Mouse (Mus musculus) hindbrain, embryonic 13.5 days (tissue): Measurements from ENCODE around the gene Pygo1. TPM values are rescaled to one million over a fixed set of nuclear protein-coding genes. Genes with fewer than 3 reads are reported as not detected.

Experiments
- ATAC-seq: fragments of 200-750 bp; cut with Nextera tagmentation; 2 replicates; pipeline ENCODE4 v1.8.0; 2017; ENCODE audit warnings: moderate TSS enrichment; ENCODE audit not compliant: low FRiP score
- H3K27ac ChIP-seq: fragments of 300-500 bp; sonication (generic); 2 replicates; pipeline ENCODE4 v1.5.1; 2015; ENCODE audit warnings: inconsistent platforms, mild to moderate bottlenecking, moderate library complexity
- H3K27me3 ChIP-seq: fragments of 300-500 bp; sonication (generic); 2 replicates; pipeline ENCODE4 v1.6.1; 2015; ENCODE audit warnings: mild to moderate bottlenecking, inconsistent platforms
- H3K36me3 ChIP-seq: fragments of 300-500 bp; sonication (generic); 2 replicates; pipeline ENCODE4 v1.6.1; 2015; ENCODE audit warnings: mild to moderate bottlenecking, inconsistent platforms
- H3K4me1 ChIP-seq: fragments of 300-500 bp; sonication (generic); replicated peaks from 2 replicates; pipeline ENCODE4 v1.6.1; 2015; ENCODE audit warnings: inconsistent platforms
- H3K4me2 ChIP-seq: fragments of 300-500 bp; sonication (generic); 2 replicates; pipeline ENCODE4 v1.6.1; 2015; ENCODE audit warnings: inconsistent platforms, mild to moderate bottlenecking, moderate library complexity
- H3K4me3 ChIP-seq: fragments of 300-500 bp; sonication (generic); 2 replicates; pipeline ENCODE4 v1.5.1; 2015; ENCODE audit warnings: mild to moderate bottlenecking, inconsistent platforms
- H3K9ac ChIP-seq: fragments of 300-500 bp; sonication (generic); 2 replicates; pipeline ENCODE4 v1.6.1; 2015; ENCODE audit warnings: mild to moderate bottlenecking, inconsistent platforms
- H3K9me3 ChIP-seq: fragments of 300-500 bp; sonication (generic); 2 replicates; pipeline ENCODE4 v1.6.1; 2016; ENCODE audit warnings: inconsistent platforms
- WGBS: fragments of 180-500 bp; shearing (Covaris S2); methylation state at CpG from one replicate; pipeline ENCODE4 v1.1.7; 2015; 5-methylcytosine and 5-hydroxymethylcytosine counted together
- polyA plus RNA-seq: library from polyadenylated mRNA; unstranded; fragments of >200 nt; fragmentation: Nextera tagmentation; extraction: Ambion mirVana; gene quantifications from 2 replicates; pipeline ENCODE4 v1.2.1, GENCODE M21; 2015

Gene Pygo1
- polyA plus RNA-seq, 1 experiment from 2014 or later: 13.6 TPM

DNA sequence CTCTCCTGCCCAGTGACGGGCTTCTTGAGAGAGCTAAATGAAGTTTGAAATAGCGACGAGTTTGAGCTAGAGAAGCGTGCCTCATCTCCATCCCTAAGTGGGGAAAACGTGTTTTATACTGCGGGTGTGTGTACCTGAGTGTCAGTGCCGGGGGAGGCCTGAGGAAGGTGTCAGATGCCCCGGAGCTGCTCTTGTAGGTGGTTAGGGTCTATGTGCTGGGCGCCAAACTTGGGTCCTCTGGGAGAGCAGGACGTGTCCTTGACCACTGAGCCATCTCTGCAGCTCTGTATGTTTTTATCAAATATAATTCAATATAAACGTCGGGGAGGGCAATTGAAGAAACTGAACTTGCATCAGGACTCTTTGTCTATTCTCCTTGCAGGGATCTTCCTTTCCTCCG lies 18.8 kb downstream of the Pygo1 start:
- WGBS: 90% methylated on average over 13 of the region's 13 CpGs
- Histone ChIP-seq H3K9me3 (no peaks in the 10 kb centered on the region), H3K9ac (no peak overlapping the region), H3K27me3 (no peaks in the 10 kb centered on the region), H3K27ac (no peak overlapping the region), H3K36me3 (peaks cover 41% of the 10 kb centered on the region), H3K4me1 (no peaks in the 10 kb centered on the region), H3K4me3 (no peak overlapping the region), H3K4me2 (no peak overlapping the region)
- ATAC-seq: no peak

DNA sequence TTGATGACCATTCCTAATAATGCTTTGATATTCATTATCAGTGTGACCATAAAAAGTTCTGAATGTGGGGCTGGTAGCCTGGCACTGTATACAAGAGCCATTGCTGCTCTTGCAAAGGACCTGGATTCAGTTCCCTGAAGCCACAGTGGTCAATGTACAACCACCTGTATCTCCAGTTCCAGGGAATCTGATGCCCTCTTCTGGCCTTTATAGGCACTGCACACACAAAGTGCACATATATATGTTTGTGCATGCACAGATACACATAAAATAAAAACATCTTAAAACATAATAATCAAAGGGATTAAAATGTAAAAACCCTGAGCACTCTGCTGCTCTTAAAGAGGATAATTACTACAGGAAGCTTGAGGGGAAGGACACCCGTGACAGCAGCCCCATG lies 21.6 kb downstream of the Pygo1 start:
- Histone ChIP-seq H3K4me1 (no peaks in the 10 kb centered on the region), H3K9ac (no peak overlapping the region), H3K27ac (no peak overlapping the region), H3K9me3 (no peaks in the 10 kb centered on the region), H3K4me2 (no peak overlapping the region), H3K27me3 (no peaks in the 10 kb centered on the region), H3K4me3 (no peak overlapping the region), H3K36me3 (peaks cover 44% of the 10 kb centered on the region)
- no peak for ATAC-seq
- 92% methylated on average over 1 of the region's 1 CpGs for whole genome bisulfite sequencing

DNA sequence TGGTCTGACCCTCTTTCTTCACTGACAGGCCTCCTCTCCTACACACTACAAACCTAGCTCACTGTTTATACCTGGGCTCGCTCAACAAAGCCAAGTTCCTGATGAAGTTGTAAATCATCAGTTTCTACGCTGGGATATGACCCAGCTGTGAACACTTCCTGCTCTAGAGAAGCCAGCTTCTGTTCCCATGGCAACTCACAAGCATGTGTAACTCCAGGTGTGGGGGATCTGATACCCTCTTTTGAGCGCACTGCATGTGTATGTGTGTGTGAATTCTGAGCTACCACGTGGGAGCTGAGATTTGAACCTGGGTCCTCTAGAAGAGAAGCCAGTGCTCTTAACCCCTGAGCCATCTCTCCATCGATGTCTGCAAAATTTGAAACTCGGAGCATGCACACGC lies 24.1 kb downstream of the Pygo1 start:
- H3K4me3 ChIP-seq: no peak overlapping the region
- peaks cover 30% of the 10 kb centered on the region for H3K36me3 ChIP-seq
- no peak overlapping the region for H3K4me2 ChIP-seq
- no peak overlapping the region for H3K9ac ChIP-seq
- no peak for ATAC-seq
- WGBS: 82% methylated on average over 7 of the region's 7 CpGs
- no peaks in the 10 kb centered on the region for H3K9me3 ChIP-seq
- H3K4me1 ChIP-seq: no peaks in the 10 kb centered on the region
- no peaks in the 10 kb centered on the region for H3K27me3 ChIP-seq
- no peak overlapping the region for H3K27ac ChIP-seq

- no peaks in the 10 kb centered on the region for H3K27me3 ChIP-seq
- H3K4me3 ChIP-seq: no peak overlapping the region
- H3K36me3 ChIP-seq: no peaks in the 10 kb centered on the region
- H3K9me3 ChIP-seq: no peaks in the 10 kb centered on the region
- no peak overlapping the region for H3K4me2 ChIP-seq
- H3K4me1 ChIP-seq: peaks cover 11% of the 10 kb centered on the region
- H3K9ac ChIP-seq: no peak overlapping the region
- 53% methylated on average over 2 of the region's 2 CpGs for WGBS
- no peak overlapping the region for H3K27ac ChIP-seq
- no peak for ATAC-seq
Observed at GRCm38 (mm10) chr9:72954746-72955145, 29.3 kb downstream of the Pygo1 start.

DNA sequence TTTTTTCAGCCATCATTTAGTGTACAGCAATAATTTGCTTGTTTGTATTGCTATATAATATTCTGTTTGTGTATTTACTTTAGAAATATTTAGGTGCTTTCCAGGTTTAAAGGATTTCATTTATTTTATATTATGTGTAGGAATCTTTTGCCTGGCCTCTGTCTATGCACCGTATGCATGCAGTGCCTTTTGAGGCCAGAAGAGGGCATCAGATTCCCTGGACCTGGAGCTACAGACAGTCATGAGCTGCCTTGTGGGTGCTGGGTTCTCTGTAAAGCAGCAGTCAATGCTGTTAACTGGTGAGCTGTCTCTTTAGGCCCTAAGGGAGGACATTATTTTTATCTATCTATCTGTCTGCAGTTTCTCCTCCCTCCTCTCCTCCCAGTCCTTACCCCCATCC lies 30.1 kb downstream of the Pygo1 start:
- peaks cover 11% of the 10 kb centered on the region for H3K4me1 ChIP-seq
- H3K9ac ChIP-seq: no peak overlapping the region
- no peak overlapping the region for H3K27ac ChIP-seq
- no peaks in the 10 kb centered on the region for H3K9me3 ChIP-seq
- no peaks in the 10 kb centered on the region for H3K36me3 ChIP-seq
- H3K27me3 ChIP-seq: no peaks in the 10 kb centered on the region
- WGBS: 22% methylated on average over 1 of the region's 1 CpGs
- ATAC-seq: no peak; the same call in 1 of the 2 replicates
- H3K4me3 ChIP-seq: no peak overlapping the region
- no peak overlapping the region for H3K4me2 ChIP-seq

- Histone ChIP-seq H3K36me3 (no peaks in the 10 kb centered on the region), H3K4me3 (peak within 1 kb of the TSS; percentile 56), H3K4me1 (peaks cover 11% of the 10 kb centered on the region), H3K4me2 (peak within 1 kb of the TSS; percentile 68), H3K9me3 (no peaks in the 10 kb centered on the region), H3K27me3 (no peaks in the 10 kb centered on the region), H3K27ac (peak within 1 kb of the TSS; percentile 79), H3K9ac (peak within 1 kb of the TSS; percentile 74)
- WGBS: 2% methylated on average over 43 of the region's 43 CpGs
- ATAC-seq: peak; percentile 97
Observed at GRCm38 (mm10) chr9:72958521-72959450, 33.3 kb downstream of the Pygo1 start, which contains the start of the genes Dyx1c1 and Gm44503. Dyx1c1 (plus strand) TSS chr9:72958785. Gm44503 (plus strand) TSS chr9:72958852.

DNA sequence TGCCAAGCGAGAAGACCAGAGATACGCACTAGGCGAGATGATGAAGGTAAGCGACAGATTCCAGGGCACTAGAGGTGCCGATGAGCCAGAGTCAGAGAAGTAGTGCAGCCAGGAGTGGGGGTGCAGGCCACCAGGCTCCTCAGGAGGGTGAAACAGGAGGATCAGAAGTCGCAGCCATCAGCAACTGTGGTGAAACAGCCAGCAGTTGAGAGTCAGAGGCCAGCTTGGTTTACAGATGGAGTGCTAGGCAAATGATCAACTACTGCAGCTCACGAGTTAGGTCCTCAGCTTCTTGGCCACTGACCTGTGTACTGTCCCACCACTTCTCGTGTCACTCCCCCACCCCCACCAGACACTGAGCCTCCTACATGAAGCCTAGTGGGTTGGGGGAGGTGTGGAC lies 35.9 kb downstream of the Pygo1 start:
- WGBS: 76% methylated on average over 8 of the region's 8 CpGs

GRCm38 (mm10) chr9:72961959-72962358 lies 36.5 kb downstream of the Pygo1 start:
- no peak for ATAC-seq
- Histone ChIP-seq H3K4me1 (peaks cover 11% of the 10 kb centered on the region), H3K36me3 (no peaks in the 10 kb centered on the region), H3K4me2 (no peak overlapping the region), H3K9ac (no peak overlapping the region), H3K4me3 (no peak overlapping the region), H3K9me3 (no peaks in the 10 kb centered on the region), H3K27me3 (no peaks in the 10 kb centered on the region), H3K27ac (no peak overlapping the region)
- 84% methylated on average over 15 of the region's 15 CpGs for WGBS

More for the DNA sequence above, 35.9 kb downstream of the Pygo1 start:
- Histone ChIP-seq H3K27ac (no peak overlapping the region), H3K4me1 (peaks cover 11% of the 10 kb centered on the region), H3K4me2 (no peak overlapping the region), H3K27me3 (no peaks in the 10 kb centered on the region), H3K9me3 (no peaks in the 10 kb centered on the region), H3K36me3 (no peaks in the 10 kb centered on the region), H3K4me3 (no peak overlapping the region), H3K9ac (no peak overlapping the region)
- ATAC-seq: no peak

- Histone ChIP-seq H3K27ac (no peak overlapping the region), H3K4me1 (no peaks in the 10 kb centered on the region), H3K4me2 (no peak overlapping the region), H3K9me3 (no peaks in the 10 kb centered on the region), H3K36me3 (no peaks in the 10 kb centered on the region), H3K9ac (no peak overlapping the region), H3K4me3 (no peak overlapping the region), H3K27me3 (no peaks in the 10 kb centered on the region)
- peak; percentile 63; the same call in 1 of the 2 replicates for ATAC-seq
- WGBS: 35% methylated on average over 11 of the region's 11 CpGs
Observed at GRCm38 (mm10) chr9:72968349-72969061, 43.1 kb downstream of the Pygo1 start.

DNA sequence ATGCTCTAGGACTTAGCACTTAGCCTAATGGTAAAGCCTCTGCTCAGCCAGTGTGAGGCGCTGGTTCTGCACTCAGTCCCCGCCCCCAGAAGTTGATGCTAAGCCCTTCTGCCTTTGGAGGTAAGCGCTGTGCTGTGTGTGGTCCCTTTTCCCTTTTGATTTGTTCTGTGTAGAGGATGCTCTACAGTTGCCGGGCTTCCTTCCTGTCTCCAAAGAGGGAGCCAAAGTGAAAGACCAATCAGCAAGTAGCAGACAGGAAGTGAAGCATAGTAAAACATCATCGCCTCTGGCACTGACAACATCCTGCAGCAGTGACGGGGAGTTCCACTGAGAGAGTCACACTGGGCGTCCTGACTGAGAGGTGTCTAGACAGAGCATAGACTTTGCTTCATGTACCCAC lies 44.4 kb downstream of the Pygo1 start:
- H3K36me3 ChIP-seq: no peaks in the 10 kb centered on the region

DNA sequence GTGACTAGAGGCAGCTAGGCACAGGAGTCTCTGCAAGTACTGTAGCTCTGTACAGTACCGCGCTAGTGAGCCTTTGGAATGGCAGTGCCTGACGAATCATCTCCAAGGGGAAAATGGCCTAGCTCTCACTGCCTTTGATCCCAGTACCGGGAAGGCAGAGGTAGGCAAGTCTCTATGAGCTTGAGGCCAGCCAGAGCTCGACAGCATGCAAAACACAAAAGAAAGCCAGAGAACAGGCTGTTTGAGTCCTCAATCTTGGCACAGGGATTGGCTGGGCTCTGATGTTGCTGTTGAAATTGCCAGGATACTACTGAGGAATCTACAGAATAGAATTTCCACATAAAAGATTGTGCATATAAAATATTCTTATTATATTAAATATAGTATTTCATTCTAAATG lies 47.0 kb downstream of the Pygo1 start:
- Histone ChIP-seq H3K4me1 (no peaks in the 10 kb centered on the region), H3K9ac (no peak overlapping the region), H3K36me3 (no peaks in the 10 kb centered on the region), H3K27me3 (no peaks in the 10 kb centered on the region), H3K9me3 (no peaks in the 10 kb centered on the region), H3K4me3 (no peak overlapping the region), H3K27ac (no peak overlapping the region), H3K4me2 (no peak overlapping the region)
- 89% methylated on average over 5 of the region's 5 CpGs for WGBS
- ATAC-seq: no peak

More for the DNA sequence above, 44.4 kb downstream of the Pygo1 start:
- Histone ChIP-seq H3K27ac (no peak overlapping the region), H3K4me1 (no peaks in the 10 kb centered on the region), H3K9ac (no peak overlapping the region), H3K27me3 (no peaks in the 10 kb centered on the region), H3K4me2 (no peak overlapping the region), H3K9me3 (no peaks in the 10 kb centered on the region), H3K4me3 (no peak overlapping the region)
- ATAC-seq: no peak
- 72% methylated on average over 7 of the region's 7 CpGs for WGBS

GRCm38 (mm10) chr9:72972984-72973383 lies 47.5 kb downstream of the Pygo1 start:
- ATAC-seq: no peak
- H3K4me2 ChIP-seq: no peak overlapping the region
- no peaks in the 10 kb centered on the region for H3K4me1 ChIP-seq

More at GRCm38 (mm10) chr9:72972984-72973383, 47.5 kb downstream of the Pygo1 start:
- H3K4me3 ChIP-seq: no peak overlapping the region
- no peak overlapping the region for H3K27ac ChIP-seq
- no peaks in the 10 kb centered on the region for H3K27me3 ChIP-seq
- H3K9me3 ChIP-seq: no peaks in the 10 kb centered on the region
- H3K36me3 ChIP-seq: no peaks in the 10 kb centered on the region
- H3K9ac ChIP-seq: no peak overlapping the region
